Mouse (Mus musculus): ENCODE data around the gene Hnrnpf.
"Not testable (repeated sequence)": the region's sequence is repeated elsewhere in the genome, so short reads cannot be mapped to it uniquely, and the experiment has no call there.

Gene Hnrnpf

GRCm38 (mm10) chr6:117900126-117901080 is at the start of gene Hnrnpf:
Hnrnpf (plus strand) TSS chr6:117900324.
- DNase-seq, result no peak

- DNase-seq, result no peak
Measured at GRCm38 (mm10) chr6:117851747-117852146, 48.4 kb upstream of the Hnrnpf start.

GRCm38 (mm10) chr6:117857990-117858389 is 42.1 kb upstream of the Hnrnpf start:
- DNase-seq, result no peak

- DNase-seq, result no peak
Measured at GRCm38 (mm10) chr6:117861848-117862247, 38.3 kb upstream of the Hnrnpf start, which contains the start of gene Zfp239. Zfp239 (plus strand) TSS chr6:117862100.

- DNase-seq, result no peak
Measured at GRCm38 (mm10) chr6:117862465-117862864, 37.7 kb upstream of the Hnrnpf start.

GRCm38 (mm10) chr6:117862899-117863620 is 37.1 kb upstream of the Hnrnpf start:
- peak; percentile 73 for DNase-seq

GRCm38 (mm10) chr6:117863751-117864150 is 36.4 kb upstream of the Hnrnpf start:
- DNase-seq, result no peak

- no peak for DNase-seq
Measured at GRCm38 (mm10) chr6:117868187-117868586, 31.9 kb upstream of the Hnrnpf start.

- DNase-seq, result no peak
Measured at GRCm38 (mm10) chr6:117871034-117871433, 29.1 kb upstream of the Hnrnpf start.

GRCm38 (mm10) chr6:117873450-117873849 is 26.7 kb upstream of the Hnrnpf start:
- DNase-seq, result not testable (repeated sequence)

- DNase-seq, result no peak
Measured at GRCm38 (mm10) chr6:117874621-117875281, 25.4 kb upstream of the Hnrnpf start.

- DNase-seq, result no peak
Measured at GRCm38 (mm10) chr6:117878700-117879407, 21.3 kb upstream of the Hnrnpf start.

GRCm38 (mm10) chr6:117879408-117880115 is 20.6 kb upstream of the Hnrnpf start:
- DNase-seq, result peak; percentile 99

- no peak for DNase-seq
Measured at GRCm38 (mm10) chr6:117880394-117880838, 19.7 kb upstream of the Hnrnpf start.

- DNase-seq, result peak; percentile 41
Measured at GRCm38 (mm10) chr6:117881229-117881628, 18.9 kb upstream of the Hnrnpf start.

GRCm38 (mm10) chr6:117881997-117882396 is 18.1 kb upstream of the Hnrnpf start:
- DNase-seq, result no peak

GRCm38 (mm10) chr6:117885943-117886342 is 14.2 kb upstream of the Hnrnpf start:
- no peak for DNase-seq

- DNase-seq, result no peak
Measured at GRCm38 (mm10) chr6:117888032-117888431, 12.1 kb upstream of the Hnrnpf start.

- no peak for DNase-seq
Measured at GRCm38 (mm10) chr6:117888642-117889096, 11.5 kb upstream of the Hnrnpf start.

- no peak for DNase-seq
Measured at GRCm38 (mm10) chr6:117890257-117890656, 9.9 kb upstream of the Hnrnpf start.

- DNase-seq, result no peak
Measured at GRCm38 (mm10) chr6:117891369-117892160, 8.6 kb upstream of the Hnrnpf start.
